Mouse (Mus musculus): Measurements from ENCODE around the gene Slc39a3. TPM values are rescaled to one million over a fixed set of nuclear protein-coding genes. Genes with fewer than 3 reads are reported as not detected.
A peak's percentile ranks its signal among the peaks of the same experiment; 100 is the strongest.

Gene Slc39a3
- 22.3 and 26.0 TPM in 2 replicates for polyA plus RNA-seq (2012; rRNA removed)

GRCm38 (mm10) chr10:81036988-81037580 is at the start of gene Slc39a3:
Gene Slc39a3 (minus strand): TSS chr10:81037426.
- TF ChIP-seq POLR2A (IDR thresholded peaks at IDR 0.05; ENCODE audit: low read depth, low read length), result no peak
- TF ChIP-seq CTCF (IDR thresholded peaks at IDR 0.05; ENCODE audit: extremely low read depth, insufficient read depth, insufficient read length, insufficient replicate concordance), result no peak
- under 1% methylated on average over 35 of the region's 35 CpGs for WGBS
- DNase-seq (ENCODE audit: low read depth in 1 of 2, low spot score in 2 of 2), result peak; percentile 94 to 96
- Histone ChIP-seq H3K4me1 (ENCODE audit: control insufficient read depth, insufficient read depth, insufficient read length) (no peaks in the 10 kb centered on the region), H3K4me3 (ENCODE audit: extremely low read depth, insufficient read depth, insufficient read length) (peak within 1 kb of the TSS; percentile 74), H3K36me3 (ENCODE audit: control insufficient read depth, insufficient read depth, low read length) (peaks cover 1% of the 10 kb centered on the region; the same call in 1 of the 2 replicates), H3K27me3 (ENCODE audit: control insufficient read depth, insufficient read depth, low read length) (no peaks in the 10 kb centered on the region), H3K27ac (ENCODE audit: insufficient read depth, low read length) (peak within 1 kb of the TSS; percentile 45)

- Histone ChIP-seq H3K27ac (ENCODE audit: insufficient read depth, low read length) (no peak overlapping the region), H3K27me3 (ENCODE audit: control insufficient read depth, insufficient read depth, low read length) (no peaks in the 10 kb centered on the region), H3K36me3 (ENCODE audit: control insufficient read depth, insufficient read depth, low read length) (no peaks in the 10 kb centered on the region), H3K4me1 (ENCODE audit: control insufficient read depth, insufficient read depth, insufficient read length) (no peaks in the 10 kb centered on the region), H3K4me3 (ENCODE audit: extremely low read depth, insufficient read depth, insufficient read length) (no peak overlapping the region)
- WGBS, result 59% methylated on average over 2 of the region's 2 CpGs
- DNase-seq (ENCODE audit: low read depth in 1 of 2, low spot score in 2 of 2), result peak in 1 of 2 experiments; percentile 34
- TF ChIP-seq CTCF (IDR thresholded peaks at IDR 0.05; ENCODE audit: extremely low read depth, insufficient read depth, insufficient read length, insufficient replicate concordance), result peak; percentile 10; the same call in 1 of the 2 replicates
- TF ChIP-seq POLR2A (IDR thresholded peaks at IDR 0.05; ENCODE audit: low read depth, low read length), result no peak
Measured at GRCm38 (mm10) chr10:81087021-81087420, 49.8 kb upstream of the Slc39a3 start.

- peak; percentile 35 to 66 for DNase-seq (ENCODE audit: low read depth in 1 of 2, low spot score in 2 of 2)
- 77% methylated on average over 7 of the region's 7 CpGs for WGBS
- Histone ChIP-seq H3K27me3 (ENCODE audit: control insufficient read depth, insufficient read depth, low read length) (no peaks in the 10 kb centered on the region), H3K4me3 (ENCODE audit: extremely low read depth, insufficient read depth, insufficient read length) (no peak overlapping the region), H3K36me3 (ENCODE audit: control insufficient read depth, insufficient read depth, low read length) (peaks cover 1% of the 10 kb centered on the region; the same call in 1 of the 2 replicates), H3K4me1 (ENCODE audit: control insufficient read depth, insufficient read depth, insufficient read length) (no peaks in the 10 kb centered on the region; the same call in 1 of the 2 replicates), H3K27ac (ENCODE audit: insufficient read depth, low read length) (no peak overlapping the region)
- TF ChIP-seq POLR2A (IDR thresholded peaks at IDR 0.05; ENCODE audit: low read depth, low read length), result no peak
- TF ChIP-seq CTCF (IDR thresholded peaks at IDR 0.05; ENCODE audit: extremely low read depth, insufficient read depth, insufficient read length, insufficient replicate concordance), result peak; percentile 84; the same call in 1 of the 2 replicates
Measured at GRCm38 (mm10) chr10:81082168-81082960, 45.1 kb upstream of the Slc39a3 start.

GRCm38 (mm10) chr10:81080008-81080655 is 42.9 kb upstream of the Slc39a3 start:
- Histone ChIP-seq H3K27ac (ENCODE audit: insufficient read depth, low read length) (no peak overlapping the region), H3K27me3 (ENCODE audit: control insufficient read depth, insufficient read depth, low read length) (no peaks in the 10 kb centered on the region), H3K36me3 (ENCODE audit: control insufficient read depth, insufficient read depth, low read length) (peaks cover 1% of the 10 kb centered on the region; the same call in 1 of the 2 replicates), H3K4me1 (ENCODE audit: control insufficient read depth, insufficient read depth, insufficient read length) (no peaks in the 10 kb centered on the region; the same call in 1 of the 2 replicates), H3K4me3 (ENCODE audit: extremely low read depth, insufficient read depth, insufficient read length) (no peak overlapping the region)
- 96% methylated on average over 31 of the region's 31 CpGs for WGBS
- DNase-seq (ENCODE audit: low read depth in 1 of 2, low spot score in 2 of 2), result no peak
- no peak for TF ChIP-seq CTCF (IDR thresholded peaks at IDR 0.05; ENCODE audit: extremely low read depth, insufficient read depth, insufficient read length, insufficient replicate concordance)
- TF ChIP-seq POLR2A (IDR thresholded peaks at IDR 0.05; ENCODE audit: low read depth, low read length), result no peak

GRCm38 (mm10) chr10:81077916-81078315 is 40.7 kb upstream of the Slc39a3 start:
- no peak overlapping the region for H3K27ac ChIP-seq (ENCODE audit: insufficient read depth, low read length)
- peaks cover 1% of the 10 kb centered on the region; the same call in 1 of the 2 replicates for H3K36me3 ChIP-seq (ENCODE audit: control insufficient read depth, insufficient read depth, low read length)
- 86% methylated on average over 11 of the region's 11 CpGs for WGBS
- H3K4me1 ChIP-seq (ENCODE audit: control insufficient read depth, insufficient read depth, insufficient read length), result no peaks in the 10 kb centered on the region; the same call in 1 of the 2 replicates
- TF ChIP-seq POLR2A (IDR thresholded peaks at IDR 0.05; ENCODE audit: low read depth, low read length) (no peak), CTCF (IDR thresholded peaks at IDR 0.05; ENCODE audit: extremely low read depth, insufficient read depth, insufficient read length, insufficient replicate concordance) (no peak)
- H3K27me3 ChIP-seq (ENCODE audit: control insufficient read depth, insufficient read depth, low read length), result no peaks in the 10 kb centered on the region
- no peak for DNase-seq (ENCODE audit: low read depth in 1 of 2, low spot score in 2 of 2)
- H3K4me3 ChIP-seq (ENCODE audit: extremely low read depth, insufficient read depth, insufficient read length), result no peak overlapping the region

GRCm38 (mm10) chr10:81076356-81076755 is 39.1 kb upstream of the Slc39a3 start:
- no peaks in the 10 kb centered on the region for H3K27me3 ChIP-seq (ENCODE audit: control insufficient read depth, insufficient read depth, low read length)
- WGBS, result 94% methylated on average over 1 of the region's 1 CpGs
- DNase-seq (ENCODE audit: low read depth in 1 of 2, low spot score in 2 of 2), result no peak
- H3K36me3 ChIP-seq (ENCODE audit: control insufficient read depth, insufficient read depth, low read length), result peaks cover 1% of the 10 kb centered on the region; the same call in 1 of the 2 replicates
- no peak for TF ChIP-seq POLR2A (IDR thresholded peaks at IDR 0.05; ENCODE audit: low read depth, low read length)
- no peaks in the 10 kb centered on the region; the same call in 1 of the 2 replicates for H3K4me1 ChIP-seq (ENCODE audit: control insufficient read depth, insufficient read depth, insufficient read length)
- no peak overlapping the region for H3K4me3 ChIP-seq (ENCODE audit: extremely low read depth, insufficient read depth, insufficient read length)
- no peak overlapping the region for H3K27ac ChIP-seq (ENCODE audit: insufficient read depth, low read length)
